Mouse (Mus musculus): ENCODE measurements around the gene Sept6. TPM values are rescaled to one million over a fixed set of nuclear protein-coding genes. Genes with fewer than 3 reads are reported as not detected.

Sept6 gene
- total RNA-seq (2021), result 1 to 10 TPM; 4.6 to 5.4 TPM

- intact Hi-C loops (cut with DNase I), result no loop called here
- DNase-seq (ENCODE audit: low spot score), result no peak
Observed at GRCm38 (mm10) chrX:36991694-36992093, at the start of gene Sept6. TSS of gene Sept6 (minus strand) at chrX:36991794.

GRCm38 (mm10) chrX:37028378-37028777, 36.8 kb upstream of the Sept6 start:
- DNase-seq (ENCODE audit: low spot score), result no peak
- intact Hi-C loops (cut with DNase I), result no loop called here

GRCm38 (mm10) chrX:37023652-37024309, 32.2 kb upstream of the Sept6 start:
- intact Hi-C loops (cut with DNase I), result loop anchor here (5.0 kb wide), 2 partner anchors 96 to 191 kb away; no protein-coding TSS in a partner anchor
- no peak for DNase-seq (ENCODE audit: low spot score)

GRCm38 (mm10) chrX:37022690-37023089, 31.1 kb upstream of the Sept6 start:
- intact Hi-C loops (cut with DNase I), result loop anchor here (5.0 kb wide), 2 partner anchors 95 to 190 kb away; no protein-coding TSS in a partner anchor
- no peak for DNase-seq (ENCODE audit: low spot score)

- DNase-seq (ENCODE audit: low spot score), result no peak
- intact Hi-C loops (cut with DNase I), result no loop called here
Observed at GRCm38 (mm10) chrX:37019045-37019444, 27.5 kb upstream of the Sept6 start.

- no peak for DNase-seq (ENCODE audit: low spot score)
- intact Hi-C loops (cut with DNase I), result no loop called here
Observed at GRCm38 (mm10) chrX:37018150-37018654, 26.6 kb upstream of the Sept6 start.

GRCm38 (mm10) chrX:37013870-37014269, 22.3 kb upstream of the Sept6 start:
- DNase-seq (ENCODE audit: low spot score), result no peak
- intact Hi-C loops (cut with DNase I), result no loop called here

GRCm38 (mm10) chrX:36991039-36991438, 555 bp downstream of the Sept6 start:
- DNase-seq (ENCODE audit: low spot score), result no peak
- intact Hi-C loops (cut with DNase I), result no loop called here

GRCm38 (mm10) chrX:36989752-36990404, 1.7 kb downstream of the Sept6 start:
- DNase-seq (ENCODE audit: low spot score), result no peak
- intact Hi-C loops (cut with DNase I), result no loop called here

GRCm38 (mm10) chrX:36989234-36989751, 2.3 kb downstream of the Sept6 start:
- DNase-seq (ENCODE audit: low spot score), result peak; percentile 44
- intact Hi-C loops (cut with DNase I), result no loop called here

GRCm38 (mm10) chrX:36988754-36989153, 2.8 kb downstream of the Sept6 start:
- intact Hi-C loops (cut with DNase I), result no loop called here
- no peak for DNase-seq (ENCODE audit: low spot score)

GRCm38 (mm10) chrX:36987851-36988250, 3.7 kb downstream of the Sept6 start:
- intact Hi-C loops (cut with DNase I), result no loop called here
- DNase-seq (ENCODE audit: low spot score), result no peak

- no peak for DNase-seq (ENCODE audit: low spot score)
- intact Hi-C loops (cut with DNase I), result no loop called here
Observed at GRCm38 (mm10) chrX:36985041-36985440, 6.6 kb downstream of the Sept6 start.

GRCm38 (mm10) chrX:36983654-36984311, 7.8 kb downstream of the Sept6 start:
- intact Hi-C loops (cut with DNase I), result no loop called here
- DNase-seq (ENCODE audit: low spot score), result no peak

GRCm38 (mm10) chrX:36982892-36983653, 8.5 kb downstream of the Sept6 start:
- DNase-seq (ENCODE audit: low spot score), result no peak
- intact Hi-C loops (cut with DNase I), result no loop called here

- intact Hi-C loops (cut with DNase I), result no loop called here
Observed at GRCm38 (mm10) chrX:36980563-36981187, 10.9 kb downstream of the Sept6 start.

GRCm38 (mm10) chrX:36977863-36978262, 13.7 kb downstream of the Sept6 start:
- DNase-seq (ENCODE audit: low spot score), result no peak
- intact Hi-C loops (cut with DNase I), result no loop called here

More at GRCm38 (mm10) chrX:36980563-36981187, 10.9 kb downstream of the Sept6 start:
- no peak for DNase-seq (ENCODE audit: low spot score)

- DNase-seq (ENCODE audit: low spot score), result no peak
- intact Hi-C loops (cut with DNase I), result no loop called here
Observed at GRCm38 (mm10) chrX:36976980-36977379, 14.6 kb downstream of the Sept6 start.

- DNase-seq (ENCODE audit: low spot score), result no peak
Observed at GRCm38 (mm10) chrX:36976272-36976671, 15.3 kb downstream of the Sept6 start.

More at GRCm38 (mm10) chrX:36976272-36976671, 15.3 kb downstream of the Sept6 start:
- intact Hi-C loops (cut with DNase I), result no loop called here
